Mouse (Mus musculus) E14TG2a.4 (cell line): ENCODE results near the gene Rps21.

ENCODE experiments used
- CTCF ChIP-seq: conservative IDR thresholded peaks from 2 replicates; pipeline ENCODE4 v1.5.1; 2014; ENCODE audit warnings: low read length
- NANOG ChIP-seq: IDR thresholded peaks from 2 replicates; pipeline ENCODE4 v1.6.1; 2014; ENCODE audit warnings: borderline replicate concordance, low read length, mixed read lengths
- POU5F1 ChIP-seq: IDR thresholded peaks from 2 replicates; pipeline ENCODE4 v1.6.1; 2014; ENCODE audit warnings: low read length, borderline replicate concordance

DNA sequence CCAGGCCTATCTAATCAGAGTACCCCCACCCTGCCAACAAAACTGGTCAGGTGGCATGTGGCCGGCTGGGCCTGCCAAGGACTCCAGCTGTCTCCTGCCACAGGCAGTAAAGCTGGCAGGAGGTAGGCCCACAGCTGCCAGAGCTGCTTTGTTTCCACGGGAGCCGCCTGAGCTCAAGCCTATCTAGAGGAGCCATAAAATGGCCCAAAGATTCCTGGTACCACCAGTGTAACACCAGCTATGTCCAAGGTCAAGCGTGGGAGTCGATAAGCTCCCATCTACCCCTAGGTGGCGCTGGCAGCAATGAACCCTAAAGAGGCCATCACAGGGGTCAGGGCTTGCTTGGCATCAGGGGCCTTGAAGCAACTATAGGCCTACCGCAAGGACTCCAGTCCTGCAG is 49.3 kb upstream of the Rps21 start:
- TF ChIP-seq CTCF (peak; percentile 76), POU5F1 (no peak), NANOG (no peak)
